Mouse (Mus musculus) thymus, adult 18-20 months (tissue): ENCODE results near the gene Cldn5.

Experiments
- DNase-seq, 2 experiments: peaks; one replicate each; pipeline ENCODE4 v3.0.0; 2022; ENCODE audit warnings: mixed read lengths in 2 of 2

Gene Cldn5

DNA sequence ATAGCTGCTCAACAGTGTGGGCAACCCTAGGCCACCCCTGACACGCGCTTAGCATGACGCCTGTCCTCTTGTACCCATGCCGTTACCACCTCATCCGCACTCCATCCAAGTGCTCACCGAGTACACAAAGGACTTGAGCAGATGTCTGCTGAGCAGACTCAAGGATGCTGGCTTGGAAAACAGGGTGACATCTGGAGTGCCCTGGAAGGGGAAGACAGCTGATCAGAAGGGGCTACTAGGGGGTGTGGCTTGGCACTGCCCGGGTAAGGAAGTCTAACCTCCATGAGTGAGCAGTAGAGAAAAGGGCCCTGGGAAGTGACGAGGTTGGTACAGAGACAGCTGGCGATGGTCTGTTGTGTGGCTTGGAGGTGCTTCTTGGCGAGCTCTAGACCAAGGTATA, 10.0 kb downstream of the Cldn5 start:
- DNase-seq, result no peak

GRCm38 (mm10) chr16:18788627-18789406, 12.2 kb downstream of the Cldn5 start:
- no peak for DNase-seq

GRCm38 (mm10) chr16:18795223-18795899, 18.7 kb downstream of the Cldn5 start:
- no peak for DNase-seq

- DNase-seq, result no peak
Measured at GRCm38 (mm10) chr16:18796645-18797044, 20.0 kb downstream of the Cldn5 start.

DNA sequence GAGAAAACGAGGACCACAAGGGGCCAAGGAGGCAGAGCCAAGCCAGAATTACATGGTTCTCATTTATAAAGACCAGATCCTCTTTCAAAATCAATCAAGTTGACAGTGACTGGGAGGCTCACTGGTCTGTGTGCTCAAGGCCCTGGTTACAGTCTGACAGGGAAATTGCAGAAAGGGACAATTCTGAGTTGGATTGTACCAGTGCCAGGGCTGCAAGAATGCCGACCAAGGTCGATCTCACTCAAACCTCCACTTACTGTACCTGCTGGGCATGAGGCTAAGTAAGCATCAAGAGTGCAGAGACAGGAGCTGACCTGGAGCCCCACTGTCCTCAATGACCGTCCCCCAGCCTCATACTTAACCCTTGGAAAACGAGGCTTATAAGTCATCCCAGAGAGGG, 21.5 kb downstream of the Cldn5 start:
- no peak for DNase-seq

DNA sequence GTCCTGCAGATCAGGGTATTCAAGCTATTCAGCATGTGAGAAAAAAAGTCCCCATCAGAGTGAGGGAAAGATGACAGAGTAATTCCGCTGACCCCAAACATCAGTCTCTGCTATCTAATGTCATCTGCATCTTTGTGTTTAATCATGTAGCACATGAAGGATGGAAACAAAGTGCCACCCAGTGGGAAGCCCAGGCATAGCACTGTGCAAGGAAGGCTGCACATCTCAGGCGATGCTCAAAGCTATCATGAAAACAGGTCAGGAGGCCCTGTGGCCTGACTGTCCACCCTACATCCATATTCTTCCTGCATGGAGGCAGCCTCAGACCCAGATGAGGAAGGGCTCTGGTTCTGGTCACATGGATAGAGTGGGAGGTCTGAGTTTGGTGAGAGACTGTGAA, 22.2 kb downstream of the Cldn5 start:
- no peak for DNase-seq

DNA sequence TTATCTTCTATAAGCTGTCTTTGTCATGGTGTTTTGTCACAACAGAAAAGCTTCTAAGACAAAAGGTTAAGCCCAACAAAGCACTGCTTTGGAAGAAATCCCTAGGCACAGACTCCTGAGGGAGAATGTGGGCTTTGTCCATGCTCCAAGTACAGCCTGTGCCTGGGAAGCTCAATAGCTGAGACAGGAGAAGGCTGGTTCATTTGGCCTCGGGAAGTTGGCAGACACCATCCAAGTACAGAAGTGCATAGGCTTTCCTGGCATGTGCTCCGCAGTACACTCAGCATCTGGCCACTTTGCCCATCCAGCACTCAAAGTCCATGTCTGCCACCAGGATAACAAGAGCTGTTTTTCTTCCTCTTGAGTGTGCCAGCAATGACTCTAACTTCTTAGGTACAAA, 29.1 kb downstream of the Cldn5 start:
- no peak for DNase-seq

GRCm38 (mm10) chr16:18809001-18809400, 32.4 kb downstream of the Cldn5 start:
- no peak for DNase-seq

DNA sequence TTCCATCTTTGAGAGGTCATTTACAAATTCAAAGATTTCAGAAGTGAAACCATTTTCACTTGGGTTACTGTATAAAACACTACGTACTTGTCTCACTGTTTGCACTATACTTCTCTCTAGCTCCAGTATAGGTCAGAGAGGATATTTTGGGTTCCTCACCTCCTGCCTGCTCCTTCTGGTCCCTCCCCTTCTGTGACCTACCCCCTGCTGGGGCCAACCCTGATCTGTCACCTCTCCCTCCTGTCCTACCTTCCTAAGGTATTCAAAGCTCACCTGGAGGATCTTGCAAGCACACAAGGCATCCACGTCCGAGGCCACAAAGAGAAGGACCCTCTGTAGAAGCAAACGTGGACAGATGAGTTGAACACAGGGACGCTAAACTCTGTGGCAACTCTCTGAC, 34.4 kb downstream of the Cldn5 start:
- no peak for DNase-seq

- DNase-seq, result peak; percentile 74 to 88
Measured at GRCm38 (mm10) chr16:18811468-18812384, 35.1 kb downstream of the Cldn5 start, which contains the start of the genes Ufd1 and Cdc45. Ufd1 (plus strand) TSS chr16:18811779. Cdc45 (minus strand) TSS chr16:18811987.

GRCm38 (mm10) chr16:18812385-18812910, 35.8 kb downstream of the Cldn5 start:
- no peak for DNase-seq

GRCm38 (mm10) chr16:18822356-18822755, 45.7 kb downstream of the Cldn5 start:
- no peak for DNase-seq

- no peak for DNase-seq
Measured at GRCm38 (mm10) chr16:18822925-18823324, 46.3 kb downstream of the Cldn5 start.
